Mouse (Mus musculus): ENCODE measurements around the gene Gm49601. TPM values are rescaled to one million over a fixed set of nuclear protein-coding genes. Genes with fewer than 3 reads are reported as not detected.

Gm49601 gene
- polyA plus RNA-seq, 1 experiment from 2014 or later = not detected

DNA sequence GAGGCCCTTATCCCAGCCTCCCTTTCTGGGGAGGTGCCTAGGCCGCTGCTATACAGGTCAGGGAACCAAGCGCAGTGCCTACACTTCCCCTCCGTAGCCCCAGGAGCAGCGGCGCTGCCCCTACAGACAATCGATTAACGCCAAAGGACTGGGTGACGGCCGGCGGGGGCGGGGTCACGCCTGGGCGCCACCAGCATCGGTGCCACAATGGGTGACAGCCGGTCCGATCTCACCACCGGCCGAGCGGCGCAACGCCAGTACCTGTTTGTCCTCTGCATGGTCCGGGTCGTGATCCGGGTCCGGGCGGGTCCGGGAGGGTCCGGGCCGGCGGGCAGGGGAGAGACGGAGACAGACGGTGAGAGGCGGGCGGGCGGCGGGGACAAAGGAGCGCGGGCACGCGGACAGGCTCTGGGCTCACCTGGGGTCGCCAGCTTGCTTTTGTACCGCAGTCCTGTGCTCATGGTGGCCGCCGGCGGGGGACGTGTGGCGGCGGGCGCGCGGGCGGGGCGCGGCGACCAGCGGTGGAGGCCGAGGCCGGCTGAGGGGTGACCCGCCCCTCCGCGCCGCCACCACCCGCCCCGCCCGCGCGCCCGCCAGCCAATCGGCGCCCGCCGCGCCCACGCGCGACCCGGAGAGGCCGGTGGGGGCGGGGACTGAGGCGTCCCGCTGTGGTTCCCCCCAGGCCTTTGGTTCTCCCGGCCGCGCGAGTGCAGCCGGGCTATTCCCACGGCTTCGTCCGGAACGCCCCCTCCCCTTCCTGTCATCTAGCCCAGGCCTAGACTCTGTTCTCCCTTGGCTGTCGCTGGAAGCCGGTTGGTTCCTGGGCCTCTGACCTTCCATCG is 3.4 kb upstream of the Gm49601 start, which contains the start of gene Sept5:
TSS of gene Sept5 (minus strand) at position 565 of the 842 bp plus-strand sequence.
- DNase-seq (ENCODE audit: low spot score) = no peak

- DNase-seq (ENCODE audit: low spot score) = no peak
These were observed 2.7 kb upstream of the Gm49601 start for GRCm38 (mm10) chr16:18628948-18629340.

DNA sequence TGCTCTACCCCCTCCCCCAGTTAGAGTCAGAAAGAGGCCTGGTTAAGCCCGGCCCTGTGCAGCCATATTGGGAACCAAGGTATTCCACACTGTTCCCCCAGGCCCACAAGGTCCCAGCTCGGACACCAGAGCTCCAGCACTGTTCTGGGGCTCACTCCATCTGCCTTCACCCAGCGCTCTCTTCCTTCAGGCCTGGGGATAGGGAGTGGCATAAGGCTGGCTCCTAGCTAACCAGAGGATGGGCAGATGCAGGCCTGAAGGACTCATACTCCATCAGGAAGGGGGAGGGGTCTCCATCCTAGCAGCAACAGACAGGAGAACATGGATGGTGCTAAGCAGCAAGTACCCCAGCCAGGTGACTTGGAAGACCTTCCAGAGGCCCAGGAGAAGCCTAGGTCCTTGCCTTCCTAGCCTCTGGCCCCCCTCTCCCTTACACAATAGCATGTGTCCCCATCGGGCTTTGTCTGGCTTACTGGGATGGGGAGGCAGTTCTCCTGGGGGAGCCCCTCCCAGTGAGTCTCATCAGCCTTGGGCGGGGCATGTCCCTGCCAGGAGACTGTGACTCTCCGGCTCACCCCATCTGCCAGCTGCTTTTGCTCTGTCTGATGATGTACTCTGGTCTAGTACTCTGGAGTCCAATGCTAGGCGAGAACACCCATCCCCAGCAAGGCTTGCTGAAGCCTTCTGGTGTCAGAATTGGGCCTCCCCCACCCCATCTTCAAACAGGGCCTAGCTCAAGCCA is 2.1 kb upstream of the Gm49601 start:
- DNase-seq (ENCODE audit: low spot score) = no peak

DNA sequence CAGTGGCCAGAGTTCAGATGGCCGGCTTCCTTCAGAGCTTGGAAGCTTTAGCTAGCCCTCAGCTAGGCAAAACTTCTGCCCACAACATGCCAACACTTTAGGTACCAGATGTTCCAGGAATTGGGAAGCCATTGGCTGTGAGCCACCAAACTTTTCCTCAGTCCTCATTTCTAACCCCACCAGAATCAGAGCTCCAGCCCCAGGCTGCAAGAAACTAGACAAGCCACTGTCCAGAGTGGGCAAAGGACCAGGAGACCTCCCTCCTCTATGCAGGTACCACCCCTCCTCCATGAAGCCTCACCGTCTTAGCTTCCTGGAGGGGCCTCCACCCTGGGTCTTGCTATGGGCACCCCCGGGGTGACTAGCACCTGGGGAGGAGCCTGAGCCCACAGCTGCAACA is 936 bp upstream of the Gm49601 start:
- DNase-seq (ENCODE audit: low spot score) = no peak

GRCm38 (mm10) chr16:18625791-18626311 is 376 bp downstream of the Gm49601 start:
- DNase-seq (ENCODE audit: low spot score) = no peak

DNA sequence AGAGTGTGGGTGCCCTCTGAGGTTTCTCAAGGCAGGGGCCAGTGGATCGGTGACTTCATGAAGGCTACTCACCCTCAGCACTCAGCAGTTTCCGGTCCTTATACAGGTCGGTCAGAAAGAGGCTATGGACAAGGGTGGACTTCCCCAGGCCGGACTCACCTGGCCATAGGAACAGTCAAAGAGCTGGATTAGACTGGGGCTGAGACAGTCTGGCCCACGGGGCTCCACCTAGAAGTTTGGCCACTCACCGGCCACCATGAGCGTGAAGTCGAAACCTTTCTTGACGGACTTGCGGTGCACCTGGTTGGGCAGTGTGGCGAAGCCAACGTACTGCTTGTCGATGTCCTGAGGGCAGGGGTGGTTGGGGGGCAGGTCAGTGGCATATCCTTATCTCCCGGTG is 1.1 kb downstream of the Gm49601 start:
- DNase-seq (ENCODE audit: low spot score) = no peak

GRCm38 (mm10) chr16:18624641-18625040 is 1.6 kb downstream of the Gm49601 start:
- DNase-seq (ENCODE audit: low spot score) = no peak

GRCm38 (mm10) chr16:18623751-18624540 is 2.3 kb downstream of the Gm49601 start:
- no peak for DNase-seq (ENCODE audit: low spot score)

DNA sequence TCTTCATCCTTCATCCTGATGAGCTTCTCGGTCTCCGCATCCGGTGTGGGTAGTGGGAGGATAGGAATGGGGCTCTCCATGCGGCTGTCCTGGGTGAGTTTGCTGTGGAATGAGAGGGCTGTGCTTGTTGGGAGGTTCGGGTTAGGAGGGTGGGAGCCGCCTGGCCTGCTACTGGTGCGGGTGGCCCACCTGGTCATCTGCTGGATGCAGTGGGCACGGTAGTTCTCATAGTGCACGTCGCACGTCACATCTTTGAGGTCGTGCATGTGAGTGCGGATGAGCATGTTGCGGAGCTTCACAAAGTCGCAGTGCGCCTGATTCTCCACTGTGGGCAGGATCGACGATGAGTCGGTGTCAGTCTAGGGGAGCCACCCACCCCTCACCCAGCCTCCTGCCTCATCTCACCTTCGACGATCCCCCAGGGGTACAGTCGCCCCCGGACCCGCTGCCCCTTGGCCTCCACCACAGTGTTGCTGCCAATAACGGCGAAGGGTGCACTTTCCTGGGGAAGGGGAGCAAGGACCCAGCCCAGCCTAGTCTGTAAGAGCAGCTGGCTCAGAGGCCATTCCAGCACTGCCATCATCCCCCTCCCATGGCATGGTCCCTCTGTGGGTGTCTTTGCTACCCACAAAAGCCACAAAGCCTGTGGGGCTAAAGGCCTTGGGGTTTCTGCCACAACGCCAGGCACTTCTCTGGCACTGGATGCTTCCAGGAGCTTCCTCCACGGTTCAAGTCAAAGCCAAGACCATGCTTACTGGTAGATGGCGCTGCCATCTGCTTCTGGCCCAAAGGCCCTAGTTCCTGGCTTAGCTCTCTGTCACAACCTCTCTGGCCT is 3.1 kb downstream of the Gm49601 start:
- no peak for DNase-seq (ENCODE audit: low spot score)

DNA sequence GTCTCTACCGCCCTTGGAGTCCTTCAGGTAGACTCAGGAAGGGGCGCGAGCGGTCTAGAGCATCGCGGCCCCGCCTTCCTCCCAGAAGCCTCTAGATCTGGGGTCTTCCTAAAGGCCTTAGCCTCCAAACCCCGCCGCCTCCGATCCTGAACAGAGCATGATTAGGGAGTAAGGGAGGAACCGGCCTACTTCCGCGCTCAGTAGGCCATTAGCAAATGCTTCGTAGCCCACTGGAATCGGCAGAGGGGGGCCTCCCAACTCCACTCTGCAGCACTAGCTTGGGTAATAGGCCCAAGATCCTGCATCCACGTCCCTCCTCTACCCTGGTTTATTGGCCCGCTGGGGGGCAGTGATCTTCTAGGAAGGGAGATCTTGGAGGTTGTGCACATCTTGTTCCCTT is 4.2 kb downstream of the Gm49601 start, which contains the start of gene Gp1bb:
TSS of gene Gp1bb (minus strand) at position 385 of the 400 bp plus-strand sequence.
- DNase-seq (ENCODE audit: low spot score) = no peak

GRCm38 (mm10) chr16:18621362-18622001 is 4.7 kb downstream of the Gm49601 start:
- no peak for DNase-seq (ENCODE audit: low spot score)

GRCm38 (mm10) chr16:18620601-18621361 is 5.4 kb downstream of the Gm49601 start:
- DNase-seq (ENCODE audit: low spot score) = no peak

DNA sequence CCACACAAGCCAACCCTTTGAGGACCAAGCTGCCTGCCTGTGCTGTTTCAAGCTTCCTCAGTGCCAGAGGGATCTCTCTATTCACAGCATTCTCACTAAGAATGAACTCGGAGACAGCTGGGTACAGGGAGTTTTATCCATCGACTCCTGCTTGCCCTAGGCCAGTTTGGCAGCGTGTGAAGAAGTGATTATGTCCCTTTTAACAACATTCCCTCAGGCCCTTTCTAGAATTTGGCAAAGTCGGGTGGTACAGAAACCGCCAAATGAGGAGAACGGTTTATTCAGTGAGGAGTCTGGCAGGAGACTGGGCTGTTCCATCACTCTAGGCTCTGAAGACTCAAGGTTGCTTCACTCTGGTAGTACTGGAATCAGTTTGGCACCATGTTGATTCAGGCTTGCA is 6.0 kb downstream of the Gm49601 start:
- DNase-seq (ENCODE audit: low spot score) = no peak

DNA sequence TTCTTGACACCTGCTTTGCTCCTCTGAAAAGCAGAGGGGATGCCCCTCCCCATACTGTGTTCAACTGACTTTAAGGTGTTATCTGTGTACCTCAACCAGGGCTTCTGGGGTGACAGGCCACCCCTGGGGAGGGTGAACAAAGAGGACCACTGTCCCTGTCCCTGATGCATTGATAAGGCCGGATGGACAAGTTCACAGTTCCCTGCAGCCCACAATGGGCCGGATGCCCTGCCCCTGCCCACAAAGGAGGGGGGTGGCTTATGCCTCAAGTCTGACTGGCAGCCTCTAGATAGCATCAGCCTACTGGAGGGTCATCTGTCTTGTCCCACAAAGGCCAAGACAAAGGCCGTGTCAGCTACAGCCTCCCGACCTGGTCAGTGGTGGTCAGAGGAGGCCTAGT is 7.1 kb downstream of the Gm49601 start:
- peak; percentile 40 for DNase-seq (ENCODE audit: low spot score)

DNA sequence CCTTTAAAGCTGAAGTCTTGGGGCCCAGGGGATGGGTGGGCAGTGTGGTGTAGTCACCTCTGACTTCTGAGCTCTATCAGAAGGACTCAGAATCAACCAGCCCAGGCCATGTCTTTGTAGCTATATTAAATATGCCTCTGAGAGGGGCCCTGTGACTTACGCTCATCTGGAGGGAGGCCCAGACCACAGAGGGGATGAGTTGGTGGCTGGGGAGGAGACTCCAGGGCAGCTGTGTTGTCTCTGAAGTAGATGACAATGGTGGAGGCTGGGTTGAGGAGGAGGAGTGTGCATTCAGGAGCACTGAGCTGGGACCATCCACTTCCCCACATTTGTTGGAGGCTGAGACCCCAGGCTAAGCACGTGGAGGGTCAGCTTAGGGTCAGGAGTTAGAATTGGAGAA is 7.9 kb downstream of the Gm49601 start:
- DNase-seq (ENCODE audit: low spot score) = no peak

DNA sequence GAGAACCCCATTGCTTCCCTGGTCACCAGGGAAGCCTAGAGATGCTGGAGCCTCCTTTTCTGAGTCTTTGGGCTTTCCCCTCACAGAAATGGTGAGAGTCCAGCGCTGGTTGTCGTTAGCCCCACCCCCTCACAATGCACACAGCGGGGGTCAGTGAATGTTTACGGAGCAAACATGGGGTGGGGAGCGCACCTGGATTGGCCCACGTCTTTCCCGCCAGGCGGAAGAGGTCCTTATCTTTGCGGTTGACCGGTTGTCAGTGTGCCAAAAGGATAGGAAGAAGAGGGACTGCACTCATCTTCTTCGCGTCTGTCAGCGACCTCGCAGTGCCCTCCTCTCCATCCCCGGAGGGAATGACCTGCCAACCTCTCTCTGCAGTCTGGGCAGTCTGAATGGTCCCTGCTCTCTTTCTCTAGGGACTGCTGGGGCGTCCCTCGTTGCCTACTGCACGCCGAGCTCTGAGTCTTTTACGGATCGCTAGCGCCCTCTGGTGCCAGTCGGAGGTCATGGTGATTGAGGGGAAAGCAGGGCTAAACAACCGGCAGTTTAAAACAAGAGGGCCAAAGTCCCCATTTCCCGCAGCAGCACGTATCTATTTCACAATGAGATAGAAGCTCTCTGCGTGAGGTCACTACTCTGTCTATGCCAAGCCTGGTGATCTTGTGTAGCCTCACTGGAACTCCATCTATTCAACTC is 8.7 kb downstream of the Gm49601 start:
- peak; percentile 90 for DNase-seq (ENCODE audit: low spot score)

DNA sequence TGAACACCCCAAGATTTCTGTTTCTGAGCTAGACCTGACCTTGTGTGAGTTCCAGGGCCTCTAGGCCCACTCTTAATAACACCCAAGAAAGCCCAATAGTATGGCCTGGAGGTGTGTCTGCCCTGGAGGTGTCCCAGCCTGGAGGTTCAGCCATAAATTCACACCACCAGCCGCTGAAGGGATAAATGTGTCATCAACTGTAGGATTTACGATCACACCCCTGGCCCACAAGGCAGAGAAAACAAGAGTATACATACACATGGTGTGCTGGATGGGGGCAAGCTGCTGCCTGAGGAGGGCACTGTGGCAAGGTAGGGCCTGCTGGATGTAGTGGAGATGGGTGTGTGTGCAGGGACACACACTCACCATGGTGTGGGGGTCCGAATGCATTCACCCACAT is 12.9 kb downstream of the Gm49601 start:
- DNase-seq (ENCODE audit: low spot score) = no peak

DNA sequence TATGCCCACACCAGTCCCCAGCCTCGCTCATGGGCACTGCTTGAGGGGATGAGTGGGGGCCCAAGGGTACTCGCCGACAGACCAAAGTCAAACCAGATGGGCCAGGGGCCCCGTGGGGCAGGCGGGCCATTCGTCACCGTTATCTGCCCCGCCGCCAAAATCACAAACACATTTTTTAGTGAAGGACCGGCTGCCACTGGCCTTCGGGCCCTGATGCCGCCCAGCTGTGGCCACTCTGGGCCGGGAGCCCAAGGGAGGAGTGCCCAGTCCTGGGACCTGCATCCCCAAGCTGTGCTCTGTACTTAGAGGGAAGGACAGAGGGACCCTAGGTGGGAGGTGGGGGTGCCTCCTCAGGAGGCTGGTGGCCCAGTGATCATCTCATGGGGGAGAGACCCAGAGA is 14.5 kb downstream of the Gm49601 start:
- DNase-seq (ENCODE audit: low spot score) = no peak

DNA sequence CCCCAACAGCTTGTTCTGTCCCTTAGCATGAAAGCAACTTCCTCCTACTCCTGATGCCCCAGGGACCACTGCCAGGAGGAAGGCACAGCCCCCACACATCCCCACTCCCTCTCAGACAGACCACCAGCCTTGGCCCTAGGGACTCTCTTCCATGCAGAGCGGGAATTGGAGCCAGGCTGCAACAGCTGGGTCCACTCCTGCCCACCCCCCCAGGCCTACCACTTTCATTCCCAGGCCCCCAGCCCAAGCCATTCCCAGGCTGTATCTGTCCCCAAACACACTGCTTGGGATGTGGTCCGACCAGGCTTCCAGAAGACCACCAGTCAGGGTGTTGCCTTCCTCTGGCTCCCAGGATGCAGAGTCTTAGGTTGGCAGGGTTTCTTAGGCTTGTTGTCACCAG is 17.1 kb downstream of the Gm49601 start:
- no peak for DNase-seq (ENCODE audit: low spot score)
